Mouse (Mus musculus) midbrain, postnatal 0 days (tissue): ENCODE measurements at regions not wholly inside any gene's neighbourhood (a gene's known extent, or its start where the extent isn't known, plus 50 kb on each side); places are given as distances from the start of the nearest gene placed in this dataset.

Experiments
- ATAC-seq: fragments of 200-750 bp; cut with Nextera tagmentation; 2 replicates; pipeline ENCODE4 v1.8.0; 2017; ENCODE audit warnings: moderate number of reproducible peaks, mild to moderate bottlenecking, moderate TSS enrichment, moderate library complexity; ENCODE audit not compliant: low FRiP score
- DNase-seq: peaks from one replicate; pipeline ENCODE4 v3.0.0-alpha.2; 2015; ENCODE audit warnings: low spot score
- H3K27ac ChIP-seq: fragments of 300-500 bp; sonication (generic); 2 replicates; pipeline ENCODE4 v1.5.1; 2014; ENCODE audit warnings: low read depth, mild to moderate bottlenecking, low read length, mixed read lengths
- H3K27me3 ChIP-seq: fragments of 300-500 bp; sonication (generic); 2 replicates; pipeline ENCODE4 v1.6.1; 2014; ENCODE audit warnings: low read length, control low read depth, mixed read lengths; ENCODE audit not compliant: insufficient read depth
- H3K36me3 ChIP-seq: fragments of 300-500 bp; sonication (generic); 2 replicates; pipeline ENCODE4 v1.6.1; 2014; ENCODE audit warnings: low read length, control low read depth, mixed read lengths; ENCODE audit not compliant: insufficient read depth
- H3K4me1 ChIP-seq: fragments of 300-500 bp; sonication (generic); 2 replicates; pipeline ENCODE4 v1.6.1; 2014; ENCODE audit warnings: mild to moderate bottlenecking, control low read depth, antibody characterized with exemption, low read length, mixed read lengths; ENCODE audit not compliant: insufficient read depth
- H3K4me2 ChIP-seq: fragments of 300-500 bp; sonication (generic); 2 replicates; pipeline ENCODE4 v1.6.1; 2014; ENCODE audit warnings: low read depth, mild to moderate bottlenecking, low read length, mixed read lengths; ENCODE audit not compliant: poor library complexity, severe bottlenecking
- H3K4me3 ChIP-seq: fragments of 300-500 bp; sonication (generic); 2 replicates; pipeline ENCODE4 v1.5.1; 2014; ENCODE audit warnings: low read depth, mild to moderate bottlenecking, low read length, moderate library complexity
- H3K9ac ChIP-seq: fragments of 300-500 bp; sonication (generic); replicated peaks from 2 replicates; pipeline ENCODE4 v1.6.1; 2014; ENCODE audit warnings: mild to moderate bottlenecking, low read length, moderate library complexity, mixed read lengths; ENCODE audit not compliant: poor library complexity, severe bottlenecking
- H3K9me3 ChIP-seq: fragments of 300-500 bp; sonication (generic); 2 replicates; pipeline ENCODE4 v1.6.1; 2016; ENCODE audit warnings: low read length, control low read depth
- CTCF ChIP-seq: IDR thresholded peaks from 2 replicates; pipeline ENCODE4 v1.5.1; 2016; ENCODE audit warnings: antibody characterized with exemption, mild to moderate bottlenecking
- WGBS: fragments of 180-500 bp; shearing (Covaris S2); extraction: QIAGEN DNeasy Blood & Tissue Kit; methylation state at CpG from one replicate; pipeline ENCODE4 v1.1.7; 2014; 5-methylcytosine and 5-hydroxymethylcytosine counted together

- no peak for ATAC-seq
- Histone ChIP-seq H3K4me2 (no peak overlapping the region), H3K36me3 (no peaks in the 10 kb centered on the region), H3K9ac (no peak overlapping the region), H3K27ac (no peak overlapping the region), H3K27me3 (no peaks in the 10 kb centered on the region), H3K4me1 (no peaks in the 10 kb centered on the region), H3K4me3 (no peak overlapping the region), H3K9me3 (no peaks in the 10 kb centered on the region)
- no peak for TF ChIP-seq CTCF
- WGBS: 14% methylated on average over 3 of the region's 3 CpGs
- no peak for DNase-seq
These were observed 386.3 kb upstream of the Kazn start for GRCm38 (mm10) chr4:142625456-142625855.

GRCm38 (mm10) chr4:142622151-142622861, 383.1 kb upstream of the Kazn start:
- Histone ChIP-seq H3K4me2 (no peak overlapping the region), H3K9me3 (no peaks in the 10 kb centered on the region), H3K27me3 (no peaks in the 10 kb centered on the region), H3K4me1 (no peaks in the 10 kb centered on the region), H3K36me3 (no peaks in the 10 kb centered on the region), H3K9ac (no peak overlapping the region), H3K4me3 (no peak overlapping the region), H3K27ac (no peak overlapping the region)
- DNase-seq (peak; percentile 76), ATAC-seq (0 out of 2 replicates have a peak, but pooled peaks have one; percentile 21)
- no peak for TF ChIP-seq CTCF
- 31% methylated on average over 17 of the region's 17 CpGs for WGBS

GRCm38 (mm10) chr4:142619396-142619795, 380.2 kb upstream of the Kazn start:
- H3K9me3 ChIP-seq: no peaks in the 10 kb centered on the region
- no peaks in the 10 kb centered on the region for H3K4me1 ChIP-seq
- TF ChIP-seq CTCF: no peak
- H3K27ac ChIP-seq: no peak overlapping the region
- no peaks in the 10 kb centered on the region for H3K36me3 ChIP-seq
- DNase-seq: no peak
- H3K27me3 ChIP-seq: no peaks in the 10 kb centered on the region
- no peak overlapping the region for H3K9ac ChIP-seq
- ATAC-seq: no peak
- H3K4me3 ChIP-seq: no peak overlapping the region
- 69% methylated on average over 8 of the region's 8 CpGs for WGBS
- H3K4me2 ChIP-seq: no peak overlapping the region

- no peak for TF ChIP-seq CTCF
- Histone ChIP-seq H3K27me3 (no peaks in the 10 kb centered on the region), H3K36me3 (no peaks in the 10 kb centered on the region), H3K27ac (no peak overlapping the region), H3K4me2 (no peak overlapping the region), H3K9ac (no peak overlapping the region), H3K9me3 (0 out of 2 replicates have a peak, but pooled peaks cover 1% of the 10 kb centered on the region), H3K4me3 (no peak overlapping the region), H3K4me1 (no peaks in the 10 kb centered on the region)
- WGBS: 18% methylated on average over 4 of the region's 4 CpGs
- DNase-seq: no peak
- ATAC-seq: no peak
These were observed 379.6 kb upstream of the Kazn start for GRCm38 (mm10) chr4:142618770-142619169.

- H3K9me3 ChIP-seq: 0 out of 2 replicates have a peak, but pooled peaks cover 3% of the 10 kb centered on the region
- no peaks in the 10 kb centered on the region for H3K4me1 ChIP-seq
- H3K27ac ChIP-seq: no peak overlapping the region
- no peak overlapping the region for H3K9ac ChIP-seq
- no peak overlapping the region for H3K4me3 ChIP-seq
- no peaks in the 10 kb centered on the region for H3K27me3 ChIP-seq
- DNase-seq (peak; percentile 49), ATAC-seq (no peak)
- no peak overlapping the region for H3K4me2 ChIP-seq
- 70% methylated on average over 5 of the region's 5 CpGs for WGBS
- TF ChIP-seq CTCF: peak; percentile 71
- H3K36me3 ChIP-seq: no peaks in the 10 kb centered on the region
These were observed 378.5 kb upstream of the Kazn start for GRCm38 (mm10) chr4:142617676-142618075.

GRCm38 (mm10) chr4:142616901-142617300, 377.7 kb upstream of the Kazn start:
- WGBS: 85% methylated on average over 7 of the region's 7 CpGs
- Histone ChIP-seq H3K4me1 (no peaks in the 10 kb centered on the region), H3K9me3 (0 out of 2 replicates have a peak, but pooled peaks cover 3% of the 10 kb centered on the region), H3K27ac (no peak overlapping the region), H3K27me3 (no peaks in the 10 kb centered on the region), H3K36me3 (no peaks in the 10 kb centered on the region), H3K9ac (no peak overlapping the region), H3K4me3 (no peak overlapping the region), H3K4me2 (no peak overlapping the region)
- ATAC-seq (no peak), DNase-seq (peak; percentile 32)
- TF ChIP-seq CTCF: no peak
